Mouse (Mus musculus) lung, postnatal 0 days (tissue): ENCODE results near the gene Aldh18a1. TPM values are rescaled to one million over a fixed set of nuclear protein-coding genes. Genes with fewer than 3 reads are reported as not detected.
A peak's percentile ranks its signal among the peaks of the same experiment; 100 is the strongest.

Experiments
- ATAC-seq: fragments of 200-750 bp; cut with Nextera tagmentation; 2 replicates; pipeline ENCODE4 v1.8.0; 2017; ENCODE audit warnings: moderate library complexity
- DNase-seq: peaks from one replicate; pipeline ENCODE4 v3.0.0-alpha.2; 2016; ENCODE audit warnings: low spot score
- H3K27ac ChIP-seq: fragments of 300-500 bp; sonication (generic); 2 replicates; pipeline ENCODE4 v1.5.1; 2014; ENCODE audit warnings: antibody characterized with exemption, mild to moderate bottlenecking, low read length, mixed read lengths
- H3K27me3 ChIP-seq: fragments of 300-500 bp; sonication (generic); replicated peaks from 2 replicates; pipeline ENCODE4 v1.6.1; 2014; ENCODE audit warnings: low read length, mixed read lengths; ENCODE audit not compliant: insufficient read depth
- H3K36me3 ChIP-seq: fragments of 300-500 bp; sonication (generic); 2 replicates; pipeline ENCODE4 v1.6.1; 2014; ENCODE audit warnings: low read length, mixed read lengths; ENCODE audit not compliant: insufficient read depth
- H3K4me1 ChIP-seq: fragments of 300-500 bp; sonication (generic); 2 replicates; pipeline ENCODE4 v1.6.1; 2014; ENCODE audit warnings: antibody characterized with exemption, low read depth, low read length, mixed read lengths; ENCODE audit not compliant: insufficient read depth
- H3K4me2 ChIP-seq: fragments of 300-500 bp; sonication (generic); replicated peaks from 2 replicates; pipeline ENCODE4 v1.6.1; 2014; ENCODE audit warnings: low read depth, mild to moderate bottlenecking, low read length, moderate library complexity, mixed read lengths
- H3K4me3 ChIP-seq: fragments of 300-500 bp; sonication (generic); 2 replicates; pipeline ENCODE4 v1.5.1; 2014; ENCODE audit warnings: low read depth, low read length
- H3K9ac ChIP-seq: fragments of 300-500 bp; sonication (generic); replicated peaks from 2 replicates; pipeline ENCODE4 v1.6.1; 2014; ENCODE audit warnings: low read depth, mild to moderate bottlenecking
- H3K9me3 ChIP-seq: fragments of 300-500 bp; sonication (generic); 2 replicates; pipeline ENCODE4 v1.6.1; 2016; ENCODE audit warnings: low read length, mixed read lengths
- CTCF ChIP-seq: IDR thresholded peaks from 2 replicates; pipeline ENCODE4 v1.5.1; 2016; ENCODE audit warnings: antibody characterized with exemption, mild to moderate bottlenecking
- EP300 ChIP-seq: IDR thresholded peaks from 2 replicates; pipeline ENCODE4 v1.6.1; 2016; ENCODE audit warnings: antibody characterized with exemption, mild to moderate bottlenecking, control low read depth
- WGBS: fragments of 180-500 bp; shearing (Covaris S2); extraction: QIAGEN DNeasy Blood & Tissue Kit; methylation state at CpG from one replicate; pipeline ENCODE4 v1.1.7; 2014; 5-methylcytosine and 5-hydroxymethylcytosine counted together
- polyA plus RNA-seq: library from polyadenylated mRNA; unstranded; fragments of >200 nt; fragmentation: Nextera tagmentation; extraction: Ambion mirVana; gene quantifications from 2 replicates; pipeline ENCODE4 v1.2.1, GENCODE M21; 2015

Gene Aldh18a1
- polyA plus RNA-seq, 1 experiment from 2014 or later = 11.1 TPM

GRCm38 (mm10) chr19:40515596-40515995, 72.7 kb downstream of the Aldh18a1 start:
- Histone ChIP-seq H3K36me3 (no peaks in the 10 kb centered on the region), H3K4me1 (peaks cover 3% of the 10 kb centered on the region; the same call in 1 of the 2 replicates), H3K4me2 (no peak overlapping the region), H3K9me3 (no peaks in the 10 kb centered on the region), H3K27me3 (no peaks in the 10 kb centered on the region), H3K4me3 (no peak overlapping the region), H3K27ac (no peak overlapping the region), H3K9ac (no peak overlapping the region)
- WGBS = 94% methylated on average over 3 of the region's 3 CpGs
- ATAC-seq (no peak), DNase-seq (no peak)
- no peak for TF ChIP-seq EP300
- no peak for TF ChIP-seq CTCF

GRCm38 (mm10) chr19:40514376-40514775, 73.9 kb downstream of the Aldh18a1 start:
- Histone ChIP-seq H3K4me2 (no peak overlapping the region), H3K4me3 (no peak overlapping the region), H3K27me3 (no peaks in the 10 kb centered on the region), H3K27ac (no peak overlapping the region), H3K36me3 (no peaks in the 10 kb centered on the region), H3K9ac (no peak overlapping the region), H3K9me3 (no peaks in the 10 kb centered on the region), H3K4me1 (peaks cover 3% of the 10 kb centered on the region; the same call in 1 of the 2 replicates)
- ATAC-seq = no peak
- 73% methylated on average over 7 of the region's 7 CpGs for WGBS
- DNase-seq = no peak
- TF ChIP-seq EP300 (no peak), CTCF (no peak)

- peak; percentile 97 for ATAC-seq
- Histone ChIP-seq H3K27ac (peak within 1 kb of the TSS; percentile 88), H3K4me1 (peaks cover 7% of the 10 kb centered on the region; the same call in 1 of the 2 replicates), H3K4me2 (peak within 1 kb of the TSS; percentile 79), H3K4me3 (peak within 1 kb of the TSS; percentile 78), H3K27me3 (no peaks in the 10 kb centered on the region), H3K36me3 (no peaks in the 10 kb centered on the region), H3K9me3 (no peaks in the 10 kb centered on the region), H3K9ac (peak within 1 kb of the TSS; percentile 68)
- WGBS = 0% methylated on average over 42 of the region's 51 CpGs
- TF ChIP-seq EP300 (no peak), CTCF (no peak)
- peak; percentile 99 for DNase-seq
Measured at GRCm38 (mm10) chr19:40513632-40514078, 74.6 kb downstream of the Aldh18a1 start, which contains the start of gene Sorbs1. TSS of gene Sorbs1 (minus strand) at chr19:40513779.

GRCm38 (mm10) chr19:40512500-40513421, 75.5 kb downstream of the Aldh18a1 start:
- ATAC-seq (peak; percentile 14), DNase-seq (peak; percentile 63)
- WGBS = 2% methylated on average over 34 of the region's 34 CpGs
- H3K4me3 ChIP-seq = peak overlapping the region; percentile 78
- peaks cover 7% of the 10 kb centered on the region; the same call in 1 of the 2 replicates for H3K4me1 ChIP-seq
- H3K9me3 ChIP-seq = no peaks in the 10 kb centered on the region
- no peaks in the 10 kb centered on the region for H3K36me3 ChIP-seq
- peak overlapping the region; percentile 88 for H3K27ac ChIP-seq
- H3K9ac ChIP-seq = peak overlapping the region; percentile 68
- H3K4me2 ChIP-seq = peak overlapping the region; percentile 79
- TF ChIP-seq CTCF (no peak), EP300 (no peak)
- no peaks in the 10 kb centered on the region for H3K27me3 ChIP-seq

GRCm38 (mm10) chr19:40511679-40512309, 76.5 kb downstream of the Aldh18a1 start:
- no peak for TF ChIP-seq CTCF
- TF ChIP-seq EP300 = no peak
- Histone ChIP-seq H3K4me1 (peaks cover 7% of the 10 kb centered on the region; the same call in 1 of the 2 replicates), H3K4me2 (peak overlapping the region; percentile 79), H3K4me3 (peak overlapping the region; percentile 78), H3K9me3 (no peaks in the 10 kb centered on the region), H3K27me3 (no peaks in the 10 kb centered on the region), H3K9ac (no peak overlapping the region), H3K36me3 (no peaks in the 10 kb centered on the region), H3K27ac (no peak overlapping the region)
- ATAC-seq (no peak), DNase-seq (peak; percentile 60)
- 18% methylated on average over 5 of the region's 5 CpGs for WGBS

- ATAC-seq (peak; percentile 14; the same call in 1 of the 2 replicates), DNase-seq (peak; percentile 75)
- no peak overlapping the region for H3K4me3 ChIP-seq
- no peaks in the 10 kb centered on the region for H3K36me3 ChIP-seq
- no peak overlapping the region for H3K27ac ChIP-seq
- TF ChIP-seq CTCF (no peak), EP300 (peak; percentile 47; the same call in 1 of the 2 replicates)
- H3K9ac ChIP-seq = no peak overlapping the region
- peak overlapping the region; percentile 79; the same call in 1 of the 2 replicates for H3K4me2 ChIP-seq
- H3K4me1 ChIP-seq = peaks cover 7% of the 10 kb centered on the region; the same call in 1 of the 2 replicates
- H3K9me3 ChIP-seq = no peaks in the 10 kb centered on the region
- H3K27me3 ChIP-seq = no peaks in the 10 kb centered on the region
- 51% methylated on average over 8 of the region's 8 CpGs for WGBS
Measured at GRCm38 (mm10) chr19:40511100-40511439, 77.2 kb downstream of the Aldh18a1 start.
